Mouse (Mus musculus) right cerebral cortex, postnatal 10 days (tissue): ENCODE data around the gene Ccnjl.

Experiments
- DNase-seq, 2 experiments: peaks; one replicate each; pipeline ENCODE4 v3.0.0; 2021; ENCODE audit warnings: low spot score in 2 of 2

Ccnjl gene

GRCm38 (mm10) chr11:43528683-43529499 lies at the start of gene Ccnjl:
Gene Ccnjl, plus strand, starts transcription at chr11:43528784.
- peak; percentile 55 to 78 for DNase-seq

- DNase-seq = no peak
Observed at GRCm38 (mm10) chr11:43479376-43479775, 49.2 kb upstream of the Ccnjl start.

DNA sequence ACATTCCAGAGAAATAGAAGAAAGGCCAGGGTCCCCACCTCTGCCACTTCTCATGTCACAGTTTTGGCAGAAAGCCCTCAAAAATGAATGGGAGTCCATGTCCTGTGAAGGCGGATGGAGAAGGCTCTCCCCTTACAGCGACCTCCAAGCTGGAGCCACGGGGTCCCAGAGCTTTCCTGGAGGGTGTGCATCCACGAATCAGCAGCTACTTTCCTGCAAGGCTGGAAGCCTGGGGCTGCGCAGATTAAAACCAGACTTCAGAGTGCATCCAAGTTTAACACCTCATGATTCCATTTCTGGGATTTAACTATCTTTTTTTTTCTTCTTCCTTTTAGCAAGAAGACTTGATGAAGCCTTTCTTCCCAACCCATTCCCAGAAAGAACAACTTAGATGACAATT lies 48.0 kb upstream of the Ccnjl start:
- no peak for DNase-seq

DNA sequence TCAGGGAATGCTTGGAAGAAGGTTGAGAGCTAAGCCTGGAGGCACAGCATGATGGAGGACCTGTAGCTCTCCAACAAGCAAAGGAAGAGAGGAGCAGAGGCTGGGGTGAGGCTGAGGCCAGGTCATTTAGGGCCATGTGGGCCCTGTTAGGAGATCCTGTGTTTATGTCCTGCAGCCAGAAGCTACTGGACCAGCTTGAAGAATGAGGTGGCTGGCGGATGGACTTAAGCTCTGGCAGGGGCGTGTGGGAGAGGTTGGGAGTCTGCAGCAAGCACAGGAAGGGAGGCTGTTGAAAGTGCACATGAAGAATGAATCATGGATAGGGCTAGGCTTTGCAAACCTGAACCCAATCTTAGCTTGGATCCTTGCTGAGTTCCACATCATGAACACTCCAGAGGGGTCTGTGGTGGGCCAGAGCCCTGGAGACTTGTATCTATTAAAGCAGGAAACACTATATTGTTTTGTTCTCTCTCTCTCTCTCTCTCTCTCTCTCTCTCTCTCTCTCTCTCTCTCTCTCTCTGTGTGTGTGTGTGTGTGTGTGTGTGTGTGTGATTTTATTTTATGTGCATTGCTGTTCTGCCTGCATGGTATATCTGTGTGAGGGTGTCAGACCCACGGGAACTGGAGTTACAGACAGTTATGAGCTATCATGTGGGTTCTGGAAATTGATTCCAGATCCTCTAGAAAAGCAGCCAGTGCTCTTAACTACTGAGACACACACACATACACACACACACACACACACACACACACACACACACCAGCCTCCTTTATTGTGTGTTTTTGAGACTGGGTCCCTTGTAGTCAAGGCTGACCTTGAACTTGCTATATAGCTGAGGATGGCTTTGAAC lies 46.7 kb upstream of the Ccnjl start:
- no peak for DNase-seq

DNA sequence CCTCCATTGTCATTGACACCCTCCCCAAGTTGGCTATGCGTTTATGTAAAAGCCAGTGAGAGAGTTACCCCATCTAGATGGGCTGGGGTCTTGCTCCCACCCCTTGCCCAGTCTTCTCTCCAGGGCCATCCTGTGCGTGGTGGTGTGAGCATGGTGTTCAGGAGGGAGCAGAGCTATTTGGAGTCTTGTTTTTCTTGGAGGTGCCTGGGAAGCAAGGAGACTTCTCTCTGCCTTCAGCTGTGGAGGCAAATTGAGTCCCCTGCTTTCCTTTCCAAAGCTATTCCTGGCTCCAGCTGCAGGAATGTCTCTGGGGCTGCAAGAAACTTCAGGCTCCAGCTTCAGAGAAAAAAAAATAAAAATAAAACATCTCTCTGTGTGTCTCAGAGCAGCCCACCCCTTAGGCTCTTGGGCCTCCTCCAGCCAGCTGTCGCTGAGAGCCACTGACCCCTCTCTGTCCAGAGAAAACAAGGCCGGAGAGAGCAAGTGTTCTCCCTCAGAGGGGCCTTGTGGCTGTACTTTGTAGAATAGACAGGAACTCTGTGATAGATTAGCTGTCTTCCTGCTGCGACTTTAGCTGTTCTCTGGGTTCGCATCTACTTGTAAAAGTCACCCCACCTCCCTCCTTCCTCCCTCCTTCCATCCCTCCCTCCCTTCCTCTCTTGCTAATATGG lies 45.3 kb upstream of the Ccnjl start:
- no peak for DNase-seq

GRCm38 (mm10) chr11:43484057-43484456 lies 44.5 kb upstream of the Ccnjl start:
- DNase-seq = no peak

DNA sequence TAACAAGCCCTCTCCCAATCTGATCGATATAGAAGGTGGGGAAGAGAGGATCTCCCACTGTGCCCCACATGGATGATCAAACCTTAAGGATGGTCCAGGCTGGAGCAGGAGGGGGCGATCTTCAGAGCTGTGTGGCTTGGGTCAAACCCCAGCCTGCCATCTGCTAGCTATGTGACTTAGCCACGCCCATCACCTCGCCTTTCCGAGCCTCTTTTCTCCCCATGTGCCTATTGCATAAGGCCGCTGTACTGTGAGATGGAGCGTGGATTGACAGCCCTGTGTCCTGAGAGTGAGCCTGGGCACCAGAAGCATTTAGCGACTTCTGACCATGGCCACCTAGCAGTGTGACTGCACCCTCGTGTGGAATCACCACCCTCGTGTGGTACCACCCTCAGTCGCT lies 43.9 kb upstream of the Ccnjl start:
- DNase-seq = no peak

GRCm38 (mm10) chr11:43485855-43486254 lies 42.7 kb upstream of the Ccnjl start:
- no peak for DNase-seq

- peak; percentile 68 to 79 for DNase-seq
Observed at GRCm38 (mm10) chr11:43492663-43493062, 35.9 kb upstream of the Ccnjl start.

DNA sequence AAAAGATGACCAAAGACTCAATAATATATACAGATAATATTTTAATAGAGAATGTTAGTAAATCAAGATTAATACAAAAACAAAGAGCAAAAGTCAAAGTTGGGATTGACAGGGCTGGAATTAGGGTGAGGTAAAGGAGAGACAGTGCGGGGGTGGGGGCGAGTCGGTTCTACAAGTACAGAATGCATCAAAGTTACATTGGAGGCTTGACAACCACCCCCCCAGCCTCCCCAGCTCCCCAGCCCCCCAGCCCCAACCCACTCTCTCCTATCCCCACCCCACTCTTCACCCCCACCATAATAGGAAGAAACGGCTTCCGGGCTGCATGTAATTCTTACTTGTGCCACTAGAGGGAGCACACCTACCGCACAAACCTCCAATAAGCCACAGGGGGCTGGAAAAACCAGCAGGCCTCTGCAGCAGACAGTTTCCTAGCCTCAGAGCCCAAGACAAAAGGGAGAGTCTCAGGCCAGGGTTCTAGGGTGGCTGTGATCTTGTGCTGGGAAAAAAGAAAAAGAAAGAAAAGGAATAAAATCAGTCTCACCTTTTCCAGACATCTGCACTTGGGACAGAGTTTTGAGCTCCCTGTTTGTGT lies 34.7 kb upstream of the Ccnjl start:
- peak; percentile 74 to 87 for DNase-seq

- DNase-seq = no peak
Observed at GRCm38 (mm10) chr11:43495037-43495436, 33.5 kb upstream of the Ccnjl start.

DNA sequence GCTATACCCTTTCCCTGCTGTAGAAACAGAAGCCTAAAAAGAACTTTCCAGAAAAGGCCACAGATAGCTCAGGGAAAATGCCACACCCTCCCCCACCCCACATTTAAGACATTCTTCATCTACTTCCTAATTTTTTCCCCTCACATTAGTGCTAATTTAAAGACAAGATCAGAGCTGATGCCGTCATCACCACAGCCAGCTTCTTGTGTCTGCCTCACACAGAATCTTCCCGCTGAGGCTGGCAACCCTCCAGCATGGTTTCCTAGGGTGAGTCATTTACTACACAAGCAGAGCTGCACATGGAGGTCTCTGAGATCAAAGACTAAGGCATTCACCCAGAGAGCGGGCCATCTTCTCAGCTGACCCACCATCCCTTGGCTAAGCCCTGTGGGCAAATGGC lies 33.1 kb upstream of the Ccnjl start:
- peak; percentile 64 to 78 for DNase-seq

GRCm38 (mm10) chr11:43501256-43501655 lies 27.3 kb upstream of the Ccnjl start:
- DNase-seq = no peak

DNA sequence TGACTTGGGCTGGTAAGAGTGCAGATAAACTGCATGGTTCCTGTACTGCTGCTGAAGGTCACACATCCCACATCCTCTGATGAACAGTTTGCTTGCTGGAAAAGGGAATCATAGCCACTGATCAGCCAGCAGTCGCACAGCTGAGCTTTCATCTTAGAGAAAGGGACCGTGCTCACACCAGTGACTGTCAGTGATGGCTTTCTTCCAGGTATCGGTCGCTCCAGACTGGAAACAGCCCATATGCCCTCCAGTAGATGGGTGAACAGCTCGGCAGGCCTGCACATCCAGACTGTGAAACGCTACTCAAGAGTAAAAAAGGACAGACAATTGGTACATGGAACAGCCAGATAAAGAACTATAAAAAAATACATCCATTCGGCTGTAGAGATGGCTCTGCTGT lies 23.4 kb upstream of the Ccnjl start:
- no peak for DNase-seq

DNA sequence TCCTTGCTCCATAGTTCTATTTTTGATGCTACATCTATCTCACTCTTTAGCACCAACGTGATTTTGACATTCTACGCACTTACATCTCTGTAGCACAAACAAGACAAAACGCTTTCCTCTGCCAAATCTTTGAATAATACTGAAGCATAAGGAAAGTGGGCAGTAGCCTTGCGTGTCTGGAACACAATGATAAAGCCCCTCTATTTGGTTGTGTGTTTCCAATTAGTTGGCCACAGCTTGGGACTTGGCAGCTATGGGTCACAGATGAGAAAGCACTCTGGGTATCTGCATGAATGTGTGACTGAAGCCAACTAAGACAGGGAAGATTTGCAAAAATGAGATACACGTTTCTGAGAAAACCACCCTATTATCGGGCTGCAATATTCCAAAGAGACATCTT lies 20.6 kb upstream of the Ccnjl start:
- no peak for DNase-seq

DNA sequence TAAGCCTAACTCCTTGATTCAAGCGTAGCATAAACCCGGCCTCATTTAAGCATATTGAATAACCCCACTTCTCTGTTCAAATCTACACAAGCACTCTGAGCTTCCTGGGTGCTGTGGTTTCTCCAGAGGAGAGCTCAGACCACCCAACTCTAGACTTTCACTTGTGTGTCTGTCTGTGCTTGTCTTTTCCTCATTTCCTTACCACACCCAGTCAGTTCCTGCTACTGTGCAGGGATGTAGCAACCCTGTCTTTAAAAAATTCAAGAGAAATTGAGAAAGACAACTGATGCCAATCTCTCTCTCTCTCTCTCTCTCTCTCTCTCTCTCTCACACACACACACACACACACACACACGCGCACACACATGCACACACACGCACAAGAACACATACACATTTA lies 18.7 kb upstream of the Ccnjl start:
- DNase-seq = no peak

- DNase-seq = no peak
Observed at GRCm38 (mm10) chr11:43512661-43513190, 15.9 kb upstream of the Ccnjl start.

GRCm38 (mm10) chr11:43516344-43517021 lies 12.1 kb upstream of the Ccnjl start:
- DNase-seq = peak in 1 of 2 experiments; percentile 42

GRCm38 (mm10) chr11:43517641-43518040 lies 10.9 kb upstream of the Ccnjl start:
- no peak for DNase-seq

GRCm38 (mm10) chr11:43518086-43518485 lies 10.5 kb upstream of the Ccnjl start:
- no peak for DNase-seq

DNA sequence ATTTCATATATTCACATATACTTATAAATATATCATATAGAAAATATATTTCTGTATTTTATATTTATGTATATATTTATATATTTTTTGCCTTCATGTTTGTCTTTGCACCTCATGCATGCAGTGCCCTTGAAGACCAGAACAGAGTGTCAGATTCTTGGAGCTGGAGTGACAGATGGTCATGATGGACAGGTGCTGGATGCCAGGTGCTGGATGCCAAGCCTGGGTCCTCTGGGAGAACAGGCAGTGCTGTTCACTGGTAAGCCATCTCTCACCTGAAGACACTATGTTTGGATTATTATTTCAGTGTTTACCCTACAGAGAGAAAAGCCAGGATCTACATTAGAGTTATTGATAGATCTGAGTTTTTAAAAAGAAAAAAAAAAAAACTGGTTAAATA lies 9.8 kb upstream of the Ccnjl start:
- no peak for DNase-seq
